Mouse (Mus musculus) layer of hippocampus, adult 2 months (tissue): ENCODE data around the gene Tnk1. TPM values are rescaled to one million over a fixed set of nuclear protein-coding genes. Genes with fewer than 3 reads are reported as not detected.

Experiments used
- DNase-seq, 2 experiments: peaks; one replicate each; pipeline ENCODE4 v3.0.0; 2022; ENCODE audit warnings: low spot score in 2 of 2
- H3K27ac ChIP-seq: fragments of 200-600 bp; 2 replicates; pipeline ENCODE4 v1.8.1; 2022
- H3K4me3 ChIP-seq: fragments of 200-600 bp; 2 replicates; pipeline ENCODE4 v1.8.1; 2022; ENCODE audit warnings: mild to moderate bottlenecking
- CTCF ChIP-seq: fragments of 200-600 bp; conservative IDR thresholded peaks from 2 replicates; pipeline ENCODE4 v1.8.1; 2022; ENCODE audit warnings: antibody characterized with exemption, mild to moderate bottlenecking, moderate library complexity
- microRNA-seq, 2 experiments: library from miRNA; unstranded; fragments of <30 nt; microRNA quantifications; one replicate each; pipeline ENCODE4 v1.2.0; 2021
- total RNA-seq, 2 experiments: library from RNA; stranded (reverse); gene quantifications; 2 replicates each; pipeline ENCODE4 v1.2.3; 2021

The Tnk1 gene
- total RNA-seq, 2 experiments from 2014 or later, result not detected

- H3K27ac ChIP-seq, result peak overlapping the region; percentile 82
- H3K4me3 ChIP-seq, result peak overlapping the region; percentile 63
- peak; percentile 80 to 83 for DNase-seq
- TF ChIP-seq CTCF, result no peak
Observed at GRCm38 (mm10) chr11:69802648-69803105, 55.9 kb downstream of the Tnk1 start.

- DNase-seq, result no peak
- Histone ChIP-seq H3K4me3 (peak within 1 kb of the TSS; percentile 63), H3K27ac (peak within 1 kb of the TSS; percentile 82)
- TF ChIP-seq CTCF, result no peak
Observed at GRCm38 (mm10) chr11:69801379-69801977, 57.1 kb downstream of the Tnk1 start, which contains the start of gene Fgf11. Gene Fgf11 (minus strand): TSS chr11:69801857.

Small RNAs within 50 kb of the gene (microRNA-seq; reads per million reads assigned to microRNA genes)
- gene Mir6924, result 0 reads per million in 2 experiments

Other genes with a start within 250 kb of the Tnk1 start
- gene Shbg, start 240.8 kb downstream of the Tnk1 start, total RNA-seq, result not detected
- 10 to 100 TPM; 15.1 to 15.6 TPM for gene Sat2, start 236.7 kb downstream of the Tnk1 start, total RNA-seq
- 100 to 1,000 TPM; 138 to 143 TPM for gene Fxr2, start 225.7 kb downstream of the Tnk1 start, total RNA-seq
- gene Sox15, start 203.4 kb downstream of the Tnk1 start, total RNA-seq, result under 1 TPM in 1 of 2 experiments, not detected in 1; 0.44 TPM
- gene Mpdu1, start 196.1 kb downstream of the Tnk1 start, total RNA-seq, result 10 to 100 TPM; 54.9 to 59.3 TPM
- gene Cd68, start 192.6 kb downstream of the Tnk1 start, total RNA-seq, result 10 to 100 TPM in 1 of 2 experiments, 1 to 10 TPM in 1; 9.7 to 15.4 TPM
- gene Eif4a1, start 186.3 kb downstream of the Tnk1 start, total RNA-seq, result 100 to 1,000 TPM; 342 to 344 TPM
- gene Senp3, start 176.6 kb downstream of the Tnk1 start, total RNA-seq, result 100 to 1,000 TPM; 108 to 132 TPM
- gene Tnfsf13, start 172.9 kb downstream of the Tnk1 start, total RNA-seq, result 1 to 10 TPM; 2.1 to 2.5 TPM
- 1 to 10 TPM; 8.9 to 9.6 TPM for gene Tnfsf12, start 162.9 kb downstream of the Tnk1 start, total RNA-seq
- 1 to 10 TPM; 1.6 to 2.2 TPM for gene Tnfsfm13, start 162.6 kb downstream of the Tnk1 start, total RNA-seq
- 10 to 100 TPM; 64.6 to 65.4 TPM for gene Polr2a, start 100.1 kb downstream of the Tnk1 start, total RNA-seq
- not detected for gene Slc35g3, start 96.8 kb downstream of the Tnk1 start, total RNA-seq
- 100 to 1,000 TPM; 122 to 133 TPM for gene Zbtb4, start 92.8 kb downstream of the Tnk1 start, total RNA-seq
- gene Chrnb1, start 62.8 kb downstream of the Tnk1 start, total RNA-seq, result 1 to 10 TPM; 1.1 to 1.3 TPM
- gene Fgf11, start 56.9 kb downstream of the Tnk1 start, total RNA-seq, result 10 to 100 TPM; 25.6 to 28.0 TPM
- not detected for gene Tmem102, start 53.1 kb downstream of the Tnk1 start, total RNA-seq
- gene Gm39566, start 43.4 kb downstream of the Tnk1 start, total RNA-seq, result not detected
- gene Spem2, start 40.3 kb downstream of the Tnk1 start, total RNA-seq, result not detected
- under 1 TPM; 0.34 to 0.49 TPM for gene Spem1, start 36.5 kb downstream of the Tnk1 start, total RNA-seq
- 100 to 1,000 TPM; 197 to 201 TPM for gene Nlgn2, start 20.9 kb downstream of the Tnk1 start, total RNA-seq
- gene Tmem256, start 20.2 kb downstream of the Tnk1 start, total RNA-seq, result 100 to 1,000 TPM; 113 to 114 TPM
- 10 to 100 TPM; 17.1 to 19.8 TPM for gene Plscr3, start 12.4 kb downstream of the Tnk1 start, total RNA-seq
- not detected for gene Tmem95, start 19.3 kb upstream of the Tnk1 start, total RNA-seq
- 1 to 10 TPM; 1.3 to 1.4 TPM for gene Kctd11, start 22.7 kb upstream of the Tnk1 start, total RNA-seq
- not detected for gene Acap1, start 36.8 kb upstream of the Tnk1 start, total RNA-seq
- gene 2810408A11Rik, start 42.3 kb upstream of the Tnk1 start, total RNA-seq, result 1 to 10 TPM in 1 of 2 experiments, under 1 TPM in 1; 0.64 to 1.0 TPM
- gene Neurl4, start 42.3 kb upstream of the Tnk1 start, total RNA-seq, result 100 to 1,000 TPM; 122 to 125 TPM
- gene Gps2, start 55.2 kb upstream of the Tnk1 start, total RNA-seq, result 10 to 100 TPM; 35.6 to 41.5 TPM
- 100 to 1,000 TPM; 413 to 441 TPM for gene Eif5a, start 63.2 kb upstream of the Tnk1 start, total RNA-seq
- 10 to 100 TPM; 12.4 to 14.5 TPM for gene Ybx2, start 77.1 kb upstream of the Tnk1 start, total RNA-seq
- gene Slc2a4, start 89.5 kb upstream of the Tnk1 start, total RNA-seq, result 1 to 10 TPM; 1.8 to 2.2 TPM
- gene Cldn7, start 106.0 kb upstream of the Tnk1 start, total RNA-seq, result not detected
- 100 to 1,000 TPM; 106 to 114 TPM for gene Ctdnep1, start 122.4 kb upstream of the Tnk1 start, total RNA-seq
- gene Elp5, start 123.8 kb upstream of the Tnk1 start, total RNA-seq, result 10 to 100 TPM; 72.8 to 72.9 TPM
- 100 to 1,000 TPM; 216 to 229 TPM for gene Gabarap, start 132.4 kb upstream of the Tnk1 start, total RNA-seq
- gene Phf23, start 137.0 kb upstream of the Tnk1 start, total RNA-seq, result 10 to 100 TPM; 40.5 to 42.6 TPM
- 10 to 100 TPM; 40.6 to 45.3 TPM for gene Dvl2, start 141.9 kb upstream of the Tnk1 start, total RNA-seq
- gene Acadvl, start 156.7 kb upstream of the Tnk1 start, total RNA-seq, result 10 to 100 TPM; 54.9 to 63.7 TPM
- 100 to 1,000 TPM; 880 to 888 TPM for gene Dlg4, start 158.2 kb upstream of the Tnk1 start, total RNA-seq
- 1 to 10 TPM in 1 of 2 experiments, under 1 TPM in 1; 0.52 to 1.7 TPM for gene Asgr1, start 195.4 kb upstream of the Tnk1 start, total RNA-seq
- gene Asgr2, start 233.9 kb upstream of the Tnk1 start, total RNA-seq, result not detected